Mouse (Mus musculus): ENCODE data around the gene Prpf38b.

- no peak for TF ChIP-seq TCF12 (IDR thresholded peaks at IDR 0.05; ENCODE audit: low read depth, low read length)
- TF ChIP-seq E2F4 (IDR thresholded peaks at IDR 0.05; ENCODE audit: insufficient replicate concordance, low read depth, low read length) = no peak
- no peak for TF ChIP-seq MAFK (IDR thresholded peaks at IDR 0.05; ENCODE audit: insufficient replicate concordance, low read length)
- TF ChIP-seq HCFC1 (IDR thresholded peaks at IDR 0.05; ENCODE audit: low read depth, low read length) = no peak
- TF ChIP-seq CHD1 (IDR thresholded peaks at IDR 0.05; ENCODE audit: low read depth, low read length) = no peak
- TF ChIP-seq JUN (IDR thresholded peaks at IDR 0.05; ENCODE audit: insufficient read depth, low read depth, low read length) = no peak
- no peak for TF ChIP-seq EP300 (IDR thresholded peaks at IDR 0.05; ENCODE audit: low read length)
- TF ChIP-seq CTCF (conservative IDR thresholded peaks at IDR 0.05 in 1 of 2, IDR thresholded peaks at IDR 0.05 in 1 of 2; ENCODE audit: low read depth in 2 of 2, low read length in 2 of 2) = no peak
- TF ChIP-seq POLR2A (IDR thresholded peaks at IDR 0.05; ENCODE audit: low read depth, low read length) = no peak
- no peak for TF ChIP-seq ETS1 (conservative IDR thresholded peaks at IDR 0.05; ENCODE audit: low read depth, low read length)
- TF ChIP-seq MAX (IDR thresholded peaks at IDR 0.05; ENCODE audit: low read length) = no peak
Observed at GRCm38 (mm10) chr3:108857124-108857470, 54.4 kb downstream of the Prpf38b start.
